Mouse (Mus musculus) embryo, embryonic 11 days (tissue): ENCODE measurements around the gene Sema4g.
A peak's percentile ranks its signal among the peaks of the same experiment; 100 is the strongest.
"Not testable (repeated sequence)": the region's sequence is repeated elsewhere in the genome, so short reads cannot be mapped to it uniquely, and the experiment has no call there.

Experiments used
- DNase-seq: peaks from one replicate; pipeline ENCODE4 v3.0.0-alpha.2; 2015

Sema4g gene

DNA sequence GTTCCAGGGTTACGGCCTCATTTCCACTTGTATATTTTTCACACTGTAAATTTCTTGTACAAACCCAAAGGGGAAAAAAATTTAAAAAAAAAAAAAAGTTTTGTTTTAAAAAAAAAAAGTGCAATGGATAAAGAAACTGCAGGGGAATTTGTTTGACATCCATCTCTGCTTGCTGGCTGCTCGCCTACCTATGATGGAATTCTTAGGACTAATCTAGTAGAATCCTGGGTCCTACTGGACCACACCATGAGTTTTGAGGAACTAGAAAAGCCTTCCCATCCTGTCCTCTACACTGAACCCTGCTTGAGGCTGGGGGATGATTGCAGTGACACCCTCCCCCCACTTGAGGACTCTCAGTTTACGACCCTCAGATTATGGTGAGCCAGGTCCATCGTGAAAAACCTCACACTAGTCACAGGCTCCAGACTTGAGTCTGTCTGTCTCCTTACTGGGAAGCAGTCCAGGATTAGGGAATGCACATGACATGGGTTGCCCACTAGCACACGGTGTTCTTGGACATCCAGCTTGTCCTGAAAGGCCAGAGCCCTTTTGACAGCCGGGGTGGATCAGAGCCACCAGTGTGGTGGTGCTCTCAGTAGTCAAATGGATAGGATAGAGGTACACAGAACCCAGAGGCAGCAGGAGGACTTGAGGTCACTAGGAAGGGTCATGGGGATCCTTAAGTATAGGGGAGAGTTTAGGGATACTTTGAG lies 38.2 kb downstream of the Sema4g start:
- DNase-seq = no peak

DNA sequence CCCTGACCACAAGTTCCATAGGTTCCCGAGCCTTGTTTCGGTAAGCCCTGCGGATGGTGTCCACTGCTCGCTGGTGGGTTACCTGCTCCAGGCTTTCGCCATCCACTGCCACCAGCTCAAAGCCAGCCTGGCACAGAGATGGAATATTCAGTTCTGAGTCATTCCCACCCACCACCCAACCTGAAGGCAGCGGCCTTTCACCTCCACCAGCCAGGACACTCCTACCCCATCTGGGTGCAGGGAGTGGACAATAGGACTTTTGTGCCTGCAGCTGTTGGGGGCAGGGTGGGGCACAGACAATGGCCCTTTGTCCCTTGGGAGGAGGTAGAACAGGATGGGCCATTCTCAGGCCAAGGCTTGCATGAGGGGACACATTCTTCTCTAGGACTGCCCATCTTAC lies 38.9 kb downstream of the Sema4g start:
- DNase-seq = no peak

DNA sequence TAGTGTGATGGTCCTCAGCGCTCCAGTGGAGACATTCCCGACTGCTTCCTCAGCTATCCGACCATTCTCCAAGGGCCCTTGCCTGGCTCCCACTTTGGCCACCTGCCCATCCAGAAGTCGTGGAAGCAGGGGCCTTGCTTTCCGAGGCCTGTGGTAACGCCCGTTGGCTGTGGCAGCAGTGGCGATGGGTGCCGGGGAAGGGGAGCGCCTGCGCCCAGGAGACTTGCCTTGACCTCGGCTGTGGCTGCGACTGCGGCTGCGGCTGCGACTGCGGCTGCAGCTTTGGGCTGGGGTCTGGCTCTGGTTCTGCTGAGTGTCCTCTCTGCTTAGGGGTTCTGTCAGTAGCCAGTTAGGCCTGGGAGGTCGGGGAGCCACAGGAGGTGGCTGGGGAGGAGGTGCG lies 39.8 kb downstream of the Sema4g start:
- DNase-seq = no peak

DNA sequence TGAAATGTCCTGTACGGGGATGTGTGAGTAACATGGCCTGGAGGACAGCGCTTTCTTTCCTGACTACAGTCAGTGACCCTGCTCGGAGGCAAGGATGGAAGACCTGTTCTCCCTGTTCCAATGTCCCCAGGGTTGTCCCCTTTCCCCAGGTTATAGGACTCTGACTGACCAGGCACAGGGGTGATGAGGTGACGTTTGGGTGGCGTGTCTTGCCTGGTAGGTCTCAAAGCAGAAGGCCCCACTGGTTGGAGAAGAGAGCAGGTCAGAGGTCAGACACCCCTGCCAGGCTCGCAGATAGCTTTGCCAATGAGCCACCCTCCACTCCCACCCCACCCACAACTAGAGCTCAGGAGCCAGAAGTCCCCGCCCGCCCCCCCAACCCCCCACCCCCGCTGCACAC lies 40.7 kb downstream of the Sema4g start:
- DNase-seq = no peak

DNA sequence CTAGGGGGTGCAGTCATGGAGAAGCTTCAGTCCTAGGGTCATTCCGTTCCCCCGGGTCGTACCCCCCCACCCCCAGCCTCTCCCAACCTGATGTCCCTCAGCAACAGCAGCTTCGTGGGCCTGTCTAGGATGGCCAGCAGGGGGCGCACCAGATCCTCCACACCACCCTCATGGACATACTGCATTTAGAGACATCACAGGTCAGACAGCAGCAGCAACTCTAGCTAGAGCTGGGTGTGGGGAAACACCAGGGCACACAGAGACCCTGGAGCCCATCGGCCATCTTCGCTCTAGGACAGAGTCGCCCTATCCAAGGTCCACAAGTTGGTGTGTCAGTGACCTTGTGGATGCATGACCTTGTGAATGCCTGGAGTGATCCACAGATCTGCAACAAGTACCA lies 41.2 kb downstream of the Sema4g start:
- DNase-seq = peak; percentile 55

DNA sequence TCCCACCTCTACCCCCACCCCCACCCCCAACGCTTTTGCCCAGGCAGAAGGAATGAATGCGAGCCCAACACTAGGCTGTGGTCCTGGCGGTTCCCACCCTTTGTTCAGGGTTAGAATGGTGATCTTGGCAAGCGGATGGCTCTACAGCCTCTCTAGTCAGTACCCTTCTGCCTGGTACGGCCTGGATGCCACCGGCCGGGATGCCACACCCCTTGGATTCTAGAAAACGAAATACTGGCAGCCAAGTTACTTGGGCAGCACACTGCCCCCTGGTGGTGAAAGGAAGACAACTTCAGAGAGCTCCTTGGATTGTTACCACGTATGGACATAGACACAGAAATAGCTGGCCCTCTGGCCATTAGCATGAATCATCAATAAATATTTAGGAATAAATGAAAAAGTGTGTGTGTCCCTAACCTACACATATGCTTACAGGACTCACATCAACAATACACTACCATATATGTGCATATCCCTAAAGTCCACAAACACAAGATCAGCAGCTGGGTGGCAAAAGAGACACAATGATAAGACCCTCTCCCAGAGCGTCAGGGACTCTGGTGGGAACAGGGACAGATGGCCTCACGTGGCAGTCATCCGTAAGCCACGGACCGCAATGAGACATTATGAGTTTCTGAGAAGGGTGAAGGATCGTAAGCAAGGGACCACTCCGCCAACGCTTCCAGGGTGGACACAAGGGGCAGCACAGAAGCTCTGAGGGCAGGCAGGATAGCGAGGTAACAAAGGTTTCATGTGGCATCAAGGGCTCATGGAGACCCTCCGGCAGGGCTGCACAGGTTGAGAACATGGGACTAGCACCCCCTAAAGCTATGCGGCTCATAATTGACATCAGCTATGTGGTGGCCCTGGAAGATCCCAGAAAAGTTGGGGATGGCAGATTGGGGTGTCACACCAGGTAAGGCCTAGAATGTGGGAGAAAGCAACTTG lies 42.1 kb downstream of the Sema4g start:
- peak; percentile 94 for DNase-seq

DNA sequence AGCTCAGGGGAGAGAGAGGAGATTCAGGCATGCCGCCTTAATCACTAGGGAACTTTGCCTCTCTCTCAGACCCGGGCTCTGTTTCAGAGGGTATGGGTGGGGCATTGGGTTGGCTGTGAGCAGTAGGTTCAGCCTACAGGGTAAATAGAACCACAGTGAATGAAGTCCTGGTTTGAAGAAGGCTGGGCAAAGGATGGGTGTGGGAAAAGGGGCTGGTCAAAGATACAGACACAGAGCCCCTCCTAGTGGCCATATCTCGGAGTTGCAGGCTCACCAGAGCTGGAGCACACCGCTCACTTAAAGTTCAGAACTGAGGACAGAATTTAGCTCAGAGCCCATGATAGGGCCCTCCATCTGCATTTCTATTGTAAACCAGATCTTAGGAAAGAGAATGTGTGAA lies 42.9 kb downstream of the Sema4g start:
- DNase-seq = peak; percentile 85

DNA sequence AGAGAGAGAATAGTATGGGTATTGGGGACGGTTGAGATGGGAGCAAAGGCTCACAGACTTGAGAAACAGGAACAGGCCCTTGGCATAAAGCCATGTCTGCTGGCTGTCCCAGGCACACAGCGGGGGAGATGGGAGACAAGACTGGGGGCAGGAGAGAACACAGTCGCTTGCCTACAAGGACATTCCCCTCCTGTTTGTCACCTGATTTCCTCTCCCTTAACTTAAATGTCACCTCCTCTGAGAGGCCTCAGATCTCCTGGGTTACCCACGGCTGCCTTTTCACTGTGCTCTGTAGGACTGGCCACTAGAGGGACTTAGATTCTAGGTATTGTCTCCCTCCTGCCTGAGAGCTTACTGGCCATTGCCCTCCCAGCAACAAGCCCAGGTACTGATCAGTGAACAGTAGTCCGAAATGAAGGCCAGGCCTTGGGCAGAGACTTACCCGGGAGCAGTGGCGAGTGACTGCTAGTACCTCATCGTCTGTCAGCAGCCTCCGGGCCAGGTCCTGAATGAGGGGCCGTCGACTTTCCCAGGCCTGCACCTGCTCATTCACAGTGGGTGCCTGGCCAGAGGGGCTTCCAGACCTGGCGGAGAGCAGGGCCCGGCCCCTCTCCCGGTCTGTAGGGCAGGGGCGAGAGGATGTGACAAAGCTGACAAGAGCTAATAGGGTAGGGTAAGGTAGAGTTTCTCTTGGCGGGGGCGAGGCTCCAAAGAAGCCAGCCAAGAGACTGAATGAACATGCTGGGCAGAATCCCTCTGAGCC lies 43.9 kb downstream of the Sema4g start:
- DNase-seq = peak; percentile 53

DNA sequence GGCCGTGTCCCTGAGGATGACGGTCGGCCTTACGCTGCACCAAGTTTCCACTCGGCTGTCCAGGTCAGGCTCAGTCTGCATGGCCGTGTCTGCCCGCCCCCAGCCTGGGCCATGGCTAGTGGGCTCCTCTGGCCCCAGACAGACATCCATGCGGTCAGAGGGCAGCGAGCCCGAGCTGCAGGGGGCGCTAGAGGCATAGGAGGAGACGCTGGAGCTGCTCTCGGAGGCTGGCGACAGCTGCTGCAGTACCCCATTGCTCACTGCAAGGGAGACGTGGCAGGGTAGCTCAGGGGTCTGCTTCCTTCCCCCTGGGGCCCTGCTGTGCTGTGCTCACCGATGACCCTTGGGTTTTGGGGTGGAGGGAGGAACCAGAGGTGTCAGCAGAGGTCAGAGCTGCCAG lies 48.0 kb downstream of the Sema4g start:
- DNase-seq = peak; percentile 63

DNA sequence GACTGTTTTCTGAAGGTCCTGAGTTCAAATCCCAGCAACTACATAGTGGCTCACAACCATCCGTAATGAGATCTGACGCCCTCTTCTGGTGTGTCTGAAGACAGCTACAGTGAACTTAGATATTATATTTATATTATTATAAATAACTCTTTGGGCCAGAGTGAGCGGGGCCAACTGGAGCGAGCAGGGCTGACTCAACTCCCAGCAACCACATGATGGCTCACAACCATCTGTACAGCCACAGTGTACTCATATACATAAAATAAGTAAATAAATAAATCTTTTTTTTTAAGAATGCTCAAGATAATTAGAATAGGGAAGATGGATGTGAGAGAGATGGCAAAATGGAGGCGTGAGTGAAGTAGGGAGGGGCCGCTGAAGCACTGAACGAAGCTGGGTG lies 49.3 kb downstream of the Sema4g start:
- DNase-seq = not testable (repeated sequence)

DNA sequence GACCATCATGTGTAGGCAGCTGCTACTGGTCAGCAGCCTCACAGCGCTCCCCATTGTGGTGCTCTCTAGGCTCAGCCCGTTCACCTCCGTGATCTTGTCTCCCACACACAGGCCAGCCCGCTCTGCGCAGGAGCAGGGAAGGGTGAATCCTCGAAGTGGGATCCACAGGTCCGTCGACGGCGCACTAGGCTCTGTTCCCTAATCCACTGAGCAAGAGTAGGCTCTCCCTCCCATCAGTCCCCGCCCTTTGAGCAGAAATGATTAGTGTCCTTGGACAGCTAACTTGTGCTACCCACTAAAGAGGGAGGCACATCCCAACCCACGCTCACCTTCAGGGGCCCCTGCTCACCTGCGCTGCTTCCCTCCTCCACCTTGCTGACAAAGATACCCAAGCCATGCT lies 51.3 kb downstream of the Sema4g start:
- no peak for DNase-seq

DNA sequence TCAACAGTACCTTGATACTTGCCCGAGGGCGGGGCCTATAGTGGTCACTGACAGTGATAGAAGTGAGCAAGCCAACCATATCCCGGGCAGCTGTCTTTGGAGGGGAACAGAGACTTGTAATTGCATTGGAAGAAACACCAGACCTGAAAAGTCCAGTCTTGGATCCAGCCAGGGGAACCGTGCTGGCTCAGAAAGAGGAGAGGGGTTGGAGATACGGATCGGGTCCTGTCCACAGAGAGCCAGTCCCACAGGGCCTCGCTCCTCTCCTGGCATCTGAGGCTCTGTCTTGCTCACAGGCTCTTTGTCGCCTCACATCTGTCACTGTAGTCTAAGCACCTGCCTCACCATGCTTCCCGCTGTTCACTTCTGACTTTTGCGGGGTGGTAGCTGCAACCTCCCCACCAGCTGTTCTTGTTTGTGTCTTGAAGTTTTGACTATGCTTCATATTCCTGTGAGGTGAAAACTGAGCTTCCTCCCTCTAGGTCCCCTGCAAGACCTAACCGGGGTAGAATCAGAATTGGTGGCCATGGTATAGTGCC lies 55.6 kb downstream of the Sema4g start:
- DNase-seq = no peak

DNA sequence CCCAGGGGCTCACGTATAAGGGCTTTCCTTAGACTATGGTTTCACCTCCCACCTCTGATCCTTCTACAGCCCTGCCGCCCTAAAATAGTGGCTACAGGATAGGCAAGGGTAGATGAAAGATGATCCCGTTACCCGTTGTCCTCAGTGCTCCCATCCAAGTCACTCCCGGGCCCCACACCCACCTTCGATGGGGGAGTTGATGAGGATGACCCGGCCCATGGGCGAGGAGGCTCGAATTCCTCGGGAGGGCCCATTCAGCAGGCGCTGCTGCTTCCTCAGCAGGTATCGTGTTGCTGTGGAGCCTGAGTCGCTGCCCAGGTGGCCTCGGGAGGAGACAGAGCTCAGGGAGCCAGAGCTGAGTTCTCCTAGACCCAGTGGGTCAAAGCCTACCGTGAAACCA lies 56.3 kb downstream of the Sema4g start:
- DNase-seq = no peak

DNA sequence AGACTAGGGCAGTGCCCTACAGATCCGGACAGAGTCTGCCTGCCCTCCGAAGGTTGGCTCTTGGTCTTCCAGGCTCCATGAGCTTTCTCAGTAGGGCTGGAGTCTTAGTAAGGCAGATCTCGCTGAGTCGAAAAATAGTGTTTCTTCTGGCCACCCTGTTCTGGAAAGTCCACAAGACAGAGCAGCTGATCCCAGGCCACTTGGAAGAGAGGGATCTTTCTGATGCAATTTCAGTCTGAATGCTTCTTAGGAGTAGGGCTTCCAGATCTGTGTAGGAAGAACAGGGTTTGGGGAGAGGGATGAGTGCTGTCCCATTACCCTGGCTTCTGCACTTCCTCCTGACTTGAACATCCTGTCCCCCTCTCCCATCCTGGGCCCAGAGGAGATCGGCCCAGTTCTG lies 56.8 kb downstream of the Sema4g start, which contains the start of gene Pdzd7:
Gene Pdzd7 (minus strand): TSS at position 67 of the 400 bp plus-strand sequence.
- DNase-seq = no peak

DNA sequence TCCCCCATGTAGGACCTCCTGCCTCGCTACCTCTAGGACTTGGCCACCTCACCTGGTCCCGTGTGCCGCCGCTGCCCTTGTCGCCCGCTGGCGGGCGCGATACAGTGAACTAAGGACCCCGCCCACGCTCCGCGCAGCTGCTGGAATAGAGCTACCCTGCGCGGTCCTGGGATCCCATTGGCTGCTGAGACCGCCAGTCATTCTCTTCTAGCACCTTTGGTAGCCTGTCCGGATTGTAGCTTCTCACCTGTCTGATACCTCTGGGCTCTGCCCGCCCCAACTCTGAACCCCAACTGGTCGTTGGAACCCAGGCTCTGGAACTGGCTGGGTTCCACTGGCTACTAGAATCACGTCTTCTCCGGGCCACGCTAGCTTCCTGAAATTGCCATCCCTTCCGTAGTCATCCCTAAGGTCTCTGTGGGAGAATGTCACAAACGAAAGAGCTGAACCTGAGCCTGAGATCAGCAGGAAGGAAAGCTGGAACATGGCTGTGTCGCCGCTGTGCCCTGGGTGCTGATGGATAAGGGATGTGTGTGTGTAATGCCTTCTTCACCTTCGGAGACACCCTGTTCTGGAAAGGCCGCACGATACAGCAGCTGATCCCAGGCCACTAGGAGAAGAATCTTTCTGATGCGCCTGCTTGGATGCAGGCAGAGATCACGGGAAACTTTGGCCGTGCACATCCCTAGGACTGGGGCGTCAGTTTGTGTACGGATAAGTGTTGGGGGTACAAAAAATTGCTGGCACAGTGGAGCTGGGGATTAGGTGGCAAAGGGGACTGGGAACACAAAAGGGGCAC lies 57.8 kb downstream of the Sema4g start:
- peak; percentile 84 for DNase-seq

DNA sequence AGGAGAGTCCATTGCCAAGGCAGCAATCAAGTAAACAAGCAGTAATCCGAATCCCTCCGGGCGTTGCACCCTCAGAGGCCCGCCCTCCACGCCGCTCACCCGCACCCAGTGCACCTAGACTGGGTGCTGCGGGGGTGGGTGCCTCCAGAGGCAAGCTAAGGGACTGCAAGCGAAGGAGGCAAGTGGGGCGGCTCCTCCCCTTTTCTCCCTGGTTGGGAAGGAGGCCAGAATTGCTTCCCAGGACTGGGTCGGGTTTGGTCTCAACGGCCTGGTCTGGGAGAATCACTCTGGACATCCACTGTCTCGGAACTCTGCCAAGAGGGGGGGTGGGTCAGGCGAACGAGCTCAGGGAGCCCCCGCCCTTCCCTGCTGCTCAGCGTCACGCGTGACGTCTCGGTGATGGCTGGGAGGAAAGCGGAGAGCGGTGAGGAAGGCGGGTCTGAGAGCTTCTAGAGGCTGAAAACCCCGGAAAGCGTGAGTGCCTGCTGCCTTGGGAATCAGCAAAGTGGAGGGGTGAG lies 58.6 kb downstream of the Sema4g start, which contains the start of gene Sfxn3:
Gene Sfxn3 (plus strand): TSS at position 87 of the 518 bp plus-strand sequence.
- DNase-seq = peak; percentile 85

DNA sequence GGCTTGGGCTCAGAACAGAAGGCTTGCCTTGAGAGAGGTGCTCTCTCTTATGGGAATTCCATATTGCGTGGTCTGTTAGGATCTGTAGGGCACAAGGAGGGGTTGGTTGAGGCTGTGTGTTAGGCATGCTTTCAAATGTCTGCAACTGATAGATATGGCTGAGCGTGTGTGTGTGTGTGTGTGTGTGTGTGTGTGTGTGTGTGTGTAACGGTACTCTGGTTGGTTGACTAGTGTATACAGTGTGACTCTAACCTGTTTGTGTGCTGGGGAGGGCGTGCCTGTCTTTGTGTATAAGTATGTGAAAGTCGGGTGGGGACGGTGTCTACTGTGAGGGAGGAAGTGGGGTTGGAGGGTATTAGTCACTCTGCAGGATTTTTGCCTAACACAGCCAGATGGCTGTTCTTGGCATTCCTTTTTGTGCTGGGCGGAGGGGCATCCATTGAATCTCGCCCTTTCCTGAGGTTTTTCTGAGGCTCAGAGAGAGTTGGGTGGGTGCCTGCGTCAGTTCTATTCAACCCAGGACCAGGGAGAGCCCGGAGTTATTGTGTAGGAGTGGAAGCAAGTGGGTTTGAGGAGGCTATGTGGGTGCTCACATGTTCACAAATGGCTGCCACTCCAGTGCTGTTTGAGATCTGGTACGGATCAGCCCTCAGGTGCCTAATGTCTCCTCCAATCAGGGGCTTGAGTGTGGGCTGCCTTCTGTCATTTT lies 59.2 kb downstream of the Sema4g start:
- no peak for DNase-seq

DNA sequence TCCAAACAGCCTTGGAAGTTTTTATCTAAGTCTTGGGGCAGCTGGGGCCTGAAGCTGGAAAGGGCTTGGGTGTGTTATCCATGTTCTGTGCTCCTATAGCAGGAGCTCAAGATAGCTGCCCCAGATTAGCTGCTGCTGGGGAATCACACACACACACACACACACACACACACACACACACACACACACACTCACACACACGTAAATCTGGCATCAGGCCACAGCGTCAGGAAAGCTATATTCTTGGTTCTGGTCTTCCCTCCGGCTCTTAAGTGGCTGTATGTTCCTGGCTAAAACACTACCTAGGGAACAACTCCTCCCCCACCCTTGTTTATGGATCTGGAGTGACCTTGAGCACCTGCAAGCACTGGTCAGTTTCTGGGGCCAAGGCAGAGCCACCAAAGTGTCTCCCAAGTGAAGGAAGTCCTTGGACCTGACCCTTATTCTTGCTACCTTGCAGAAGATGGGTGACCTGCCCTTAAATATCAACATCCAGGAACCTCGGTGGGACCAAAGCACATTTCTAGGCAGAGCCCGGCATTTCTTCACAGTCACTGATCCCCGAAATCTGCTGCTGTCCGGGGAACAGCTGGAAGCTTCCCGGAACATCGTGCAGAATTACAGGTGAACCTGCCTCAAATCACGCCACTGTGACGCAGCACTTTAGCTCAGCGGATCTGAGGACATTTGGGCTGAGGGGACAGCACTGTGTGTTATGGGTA lies 59.9 kb downstream of the Sema4g start:
- DNase-seq = no peak

DNA sequence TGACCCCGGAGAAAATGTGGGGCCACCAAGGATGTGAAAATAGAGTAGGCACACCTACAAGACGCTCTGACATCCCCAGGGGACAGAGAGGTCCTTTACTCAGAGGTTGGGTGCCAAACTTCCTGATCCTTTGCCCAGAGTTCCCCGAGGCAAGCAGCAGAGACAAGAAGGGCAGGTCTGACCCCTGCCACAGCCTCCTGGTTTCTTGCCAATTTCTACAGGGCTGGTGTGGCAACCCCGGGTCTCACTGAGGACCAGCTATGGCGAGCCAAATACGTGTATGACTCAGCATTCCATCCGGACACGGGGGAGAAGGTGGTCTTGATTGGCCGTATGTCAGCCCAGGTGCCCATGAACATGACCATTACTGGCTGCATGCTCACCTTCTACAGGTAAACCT lies 60.6 kb downstream of the Sema4g start:
- no peak for DNase-seq
